Mouse (Mus musculus) hindbrain, postnatal 0 days (tissue): ENCODE measurements around the gene Npm1. TPM values are rescaled to one million over a fixed set of nuclear protein-coding genes. Genes with fewer than 3 reads are reported as not detected.

Experiments
- ATAC-seq: fragments of 200-750 bp; cut with Nextera tagmentation; 2 replicates; pipeline ENCODE4 v1.8.0; 2017; ENCODE audit warnings: mild to moderate bottlenecking, moderate TSS enrichment, moderate library complexity
- DNase-seq: peaks from one replicate; pipeline ENCODE4 v3.0.0-alpha.2; 2015; ENCODE audit warnings: low spot score
- H3K27ac ChIP-seq: fragments of 300-500 bp; sonication (generic); 2 replicates; pipeline ENCODE4 v1.5.1; 2014; ENCODE audit warnings: mild to moderate bottlenecking
- H3K27me3 ChIP-seq: fragments of 300-500 bp; sonication (generic); 2 replicates; pipeline ENCODE4 v1.6.1; 2014; ENCODE audit warnings: low read length, mixed read lengths; ENCODE audit not compliant: insufficient read depth
- H3K36me3 ChIP-seq: fragments of 300-500 bp; sonication (generic); 2 replicates; pipeline ENCODE4 v1.6.1; 2014; ENCODE audit warnings: low read length, mixed read lengths; ENCODE audit not compliant: insufficient read depth
- H3K4me1 ChIP-seq: fragments of 300-500 bp; sonication (generic); 2 replicates; pipeline ENCODE4 v1.6.1; 2014; ENCODE audit warnings: antibody characterized with exemption, low read length, mixed read lengths; ENCODE audit not compliant: insufficient read depth
- H3K4me2 ChIP-seq: fragments of 300-500 bp; sonication (generic); 2 replicates; pipeline ENCODE4 v1.6.1; 2014; ENCODE audit warnings: low read depth, mild to moderate bottlenecking, low read length, moderate library complexity, mixed read lengths
- H3K4me3 ChIP-seq: fragments of 300-500 bp; sonication (generic); 2 replicates; pipeline ENCODE4 v1.5.1; 2014; ENCODE audit warnings: low read length
- H3K9ac ChIP-seq: fragments of 300-500 bp; sonication (generic); replicated peaks from 2 replicates; pipeline ENCODE4 v1.6.1; 2014; ENCODE audit warnings: mild to moderate bottlenecking, low read length, moderate library complexity, mixed read lengths
- H3K9me3 ChIP-seq: fragments of 300-500 bp; sonication (generic); 2 replicates; pipeline ENCODE4 v1.6.1; 2016; ENCODE audit warnings: low read length, mixed read lengths
- CTCF ChIP-seq: IDR thresholded peaks from 2 replicates; pipeline ENCODE4 v1.5.1; 2016; ENCODE audit warnings: antibody characterized with exemption, control low read depth, low read depth
- WGBS: fragments of 180-500 bp; shearing (Covaris S2); extraction: QIAGEN DNeasy Blood & Tissue Kit; methylation state at CpG from one replicate; pipeline ENCODE4 v1.1.7; 2014; 5-methylcytosine and 5-hydroxymethylcytosine counted together
- polyA plus RNA-seq: library from polyadenylated mRNA; unstranded; fragments of >200 nt; fragmentation: Nextera tagmentation; extraction: Ambion mirVana; gene quantifications from 2 replicates; pipeline ENCODE4 v1.2.1, GENCODE M21; 2015
- total RNA-seq: library from RNA; depleted of rRNA; stranded (reverse); fragments of >200 nt; gene quantifications from 2 replicates; pipeline ENCODE4 v1.2.3, GENCODE M21; 2014

The Npm1 gene
- total and polyA plus RNA-seq, 2 experiments from 2014 or later = 143 to 395 TPM

DNA sequence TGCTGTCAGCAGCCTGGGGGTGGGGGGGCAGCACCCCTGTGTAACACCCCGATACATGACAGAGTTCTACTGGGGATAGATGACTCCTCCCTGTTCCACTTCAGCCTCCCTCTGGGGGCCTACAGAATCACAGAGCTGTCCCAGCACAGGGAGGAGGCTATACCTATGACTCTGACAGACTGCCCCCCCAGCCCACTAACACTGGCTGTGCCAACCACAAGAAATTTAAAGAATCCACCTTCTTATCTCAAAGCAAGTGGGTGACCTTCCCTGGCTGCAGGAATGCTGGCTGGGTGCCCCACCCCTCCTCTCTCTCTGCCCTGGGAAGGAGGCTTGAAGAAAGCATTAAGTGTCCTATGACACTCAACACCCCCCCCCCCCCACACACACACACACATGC, 20.2 kb downstream of the Npm1 start:
- H3K9me3 ChIP-seq = no peaks in the 10 kb centered on the region
- no peak overlapping the region for H3K9ac ChIP-seq
- no peaks in the 10 kb centered on the region for H3K36me3 ChIP-seq
- H3K4me3 ChIP-seq = no peak overlapping the region
- DNase-seq (no peak), ATAC-seq (no peak)
- H3K27ac ChIP-seq = no peak overlapping the region
- no peak overlapping the region for H3K4me2 ChIP-seq
- H3K4me1 ChIP-seq = 0 out of 2 replicates have a peak, but pooled peaks cover 3% of the 10 kb centered on the region
- TF ChIP-seq CTCF = no peak
- 67% methylated on average over 1 of the region's 1 CpGs for WGBS
- 0 out of 2 replicates have a peak, but pooled peaks cover 2% of the 10 kb centered on the region for H3K27me3 ChIP-seq

- H3K9ac ChIP-seq = no peak overlapping the region
- H3K4me1 ChIP-seq = no peaks in the 10 kb centered on the region
- no peak overlapping the region for H3K27ac ChIP-seq
- H3K27me3 ChIP-seq = 0 out of 2 replicates have a peak, but pooled peaks cover 2% of the 10 kb centered on the region
- DNase-seq (no peak), ATAC-seq (no peak)
- WGBS = 66% methylated on average over 5 of the region's 5 CpGs
- TF ChIP-seq CTCF = no peak
- no peaks in the 10 kb centered on the region for H3K36me3 ChIP-seq
- no peak overlapping the region for H3K4me3 ChIP-seq
- no peak overlapping the region for H3K4me2 ChIP-seq
- H3K9me3 ChIP-seq = no peaks in the 10 kb centered on the region
Observed at GRCm38 (mm10) chr11:33140111-33140460, 22.9 kb downstream of the Npm1 start.

DNA sequence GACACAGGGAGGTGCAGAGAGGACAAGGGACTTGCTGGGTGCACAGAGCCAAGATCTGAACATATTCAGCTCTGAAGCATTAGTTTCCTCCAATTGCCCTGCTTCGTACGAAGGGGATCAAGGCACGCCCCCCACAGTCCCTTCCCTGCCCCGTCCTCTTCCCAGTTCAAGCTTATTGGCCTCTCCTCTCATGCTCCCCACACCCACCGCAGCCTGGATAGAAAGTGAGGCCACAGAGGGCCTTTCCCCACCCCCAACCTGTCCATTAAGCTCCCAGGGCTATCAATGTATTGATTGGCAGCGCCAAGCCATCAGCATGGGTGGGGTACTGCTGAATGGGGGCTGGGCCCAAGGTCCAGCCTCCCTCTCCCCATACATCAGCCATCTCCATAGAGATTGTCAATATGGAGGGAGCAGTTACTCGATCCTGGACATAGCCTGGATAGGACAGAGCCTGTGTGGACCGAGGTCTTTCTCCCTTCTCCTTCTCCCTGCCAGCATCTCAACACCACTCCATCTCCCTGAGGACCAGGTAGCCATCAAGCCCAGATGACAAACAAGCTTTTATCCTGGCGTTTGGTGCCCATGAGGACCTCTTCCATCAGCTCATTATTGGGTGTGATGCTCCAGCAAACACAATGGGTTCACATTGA, 23.4 kb downstream of the Npm1 start:
- DNase-seq = no peak
- no peak overlapping the region for H3K4me3 ChIP-seq
- H3K4me1 ChIP-seq = no peaks in the 10 kb centered on the region
- H3K36me3 ChIP-seq = no peaks in the 10 kb centered on the region
- ATAC-seq = no peak
- no peak for TF ChIP-seq CTCF
- H3K27me3 ChIP-seq = 0 out of 2 replicates have a peak, but pooled peaks cover 2% of the 10 kb centered on the region
- no peak overlapping the region for H3K27ac ChIP-seq
- H3K4me2 ChIP-seq = no peak overlapping the region
- H3K9ac ChIP-seq = no peak overlapping the region
- H3K9me3 ChIP-seq = no peaks in the 10 kb centered on the region
- 78% methylated on average over 9 of the region's 9 CpGs for WGBS

DNA sequence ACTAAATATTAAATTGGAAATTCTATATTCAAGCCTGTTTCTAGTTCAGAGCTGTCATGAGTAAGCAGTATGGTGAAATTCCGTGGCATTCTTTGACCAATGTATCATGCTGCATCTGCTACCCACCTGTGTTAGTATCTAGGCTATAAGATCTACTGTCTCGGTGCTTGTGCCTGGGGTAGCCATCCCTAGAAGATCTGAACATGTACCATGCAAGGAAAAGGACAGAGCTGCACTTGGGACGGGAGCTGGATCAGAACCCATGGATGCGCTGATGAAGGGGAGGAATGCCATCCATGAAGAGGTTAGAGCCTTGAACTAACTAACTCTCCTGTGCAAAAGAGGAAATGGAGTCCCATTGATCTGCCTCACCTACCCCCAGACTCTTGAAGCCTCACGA, 24.3 kb downstream of the Npm1 start:
- H3K9me3 ChIP-seq = no peaks in the 10 kb centered on the region
- no peak for TF ChIP-seq CTCF
- ATAC-seq = no peak
- H3K9ac ChIP-seq = no peak overlapping the region
- 0 out of 2 replicates have a peak, but pooled peaks cover 2% of the 10 kb centered on the region for H3K27me3 ChIP-seq
- no peak for DNase-seq
- no peak overlapping the region for H3K27ac ChIP-seq
- WGBS = 94% methylated on average over 5 of the region's 5 CpGs
- no peaks in the 10 kb centered on the region for H3K4me1 ChIP-seq
- H3K4me3 ChIP-seq = no peak overlapping the region
- no peak overlapping the region for H3K4me2 ChIP-seq
- H3K36me3 ChIP-seq = no peaks in the 10 kb centered on the region

- Histone ChIP-seq H3K4me2 (no peak overlapping the region), H3K9ac (no peak overlapping the region)
- no peak for DNase-seq
Observed at GRCm38 (mm10) chr11:33134391-33134986, 28.5 kb downstream of the Npm1 start.

DNA sequence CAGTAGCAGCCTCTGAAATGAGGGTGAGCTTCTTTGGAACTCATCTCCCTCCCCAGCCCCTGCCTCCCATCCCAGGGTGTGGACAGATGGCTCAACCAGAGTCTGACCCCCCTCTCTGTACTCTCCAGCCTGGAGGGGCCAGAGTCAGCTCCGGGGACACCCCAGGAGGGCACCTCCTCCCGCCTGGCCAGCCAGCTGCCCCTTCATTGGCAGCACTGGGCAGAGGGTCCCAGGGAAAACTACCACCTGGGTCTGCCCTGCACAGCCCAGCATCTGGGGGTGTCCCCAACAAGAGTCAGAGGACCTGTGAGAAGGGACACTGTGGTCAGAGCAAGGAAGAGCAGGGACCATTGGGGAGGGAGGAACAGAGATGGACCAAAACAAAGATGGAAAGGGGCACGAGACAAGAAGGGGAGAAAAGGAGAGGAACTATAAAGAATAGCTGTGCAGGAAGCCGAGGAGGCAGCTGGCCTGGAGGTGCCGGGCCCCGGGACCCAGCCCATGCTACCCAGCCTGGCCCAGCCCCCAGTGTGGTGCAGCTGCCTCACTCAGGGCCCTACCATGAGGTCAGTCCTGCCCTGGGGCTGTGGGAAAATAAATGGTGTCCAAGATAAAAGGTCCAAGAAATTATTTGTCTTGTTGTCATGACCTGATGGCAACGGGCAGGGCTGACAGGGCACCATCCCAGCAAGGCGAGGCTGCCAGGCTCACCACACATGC, 30.2 kb downstream of the Npm1 start:
- Histone ChIP-seq H3K36me3 (no peaks in the 10 kb centered on the region), H3K9me3 (no peaks in the 10 kb centered on the region), H3K27me3 (no peaks in the 10 kb centered on the region), H3K27ac (no peak overlapping the region), H3K4me1 (no peaks in the 10 kb centered on the region), H3K9ac (no peak overlapping the region), H3K4me3 (no peak overlapping the region), H3K4me2 (no peak overlapping the region)
- ATAC-seq = 0 out of 2 replicates have a peak, but pooled peaks have one; percentile 10
- TF ChIP-seq CTCF = no peak
- 51% methylated on average over 8 of the region's 8 CpGs for WGBS
- no peak for DNase-seq

More at GRCm38 (mm10) chr11:33134391-33134986, 28.5 kb downstream of the Npm1 start:
- H3K4me1 ChIP-seq = no peaks in the 10 kb centered on the region
- H3K27me3 ChIP-seq = no peaks in the 10 kb centered on the region
- no peak overlapping the region for H3K4me3 ChIP-seq
- H3K27ac ChIP-seq = no peak overlapping the region
- no peak for TF ChIP-seq CTCF
- no peaks in the 10 kb centered on the region for H3K9me3 ChIP-seq
- ATAC-seq = no peak
- WGBS = 88% methylated on average over 8 of the region's 8 CpGs
- no peaks in the 10 kb centered on the region for H3K36me3 ChIP-seq
